17 mouse cellular contexts compared by ENCODE assay signal in genomic region chr1:70705821-70706220, GRCm38 (mm10).
"Had no signal": no experiment of that assay in that cellular context is flagged by ENCODE, and none has a peak within 500 bp of the region (broad histone marks: within the 10 kb centered on the region; RNA-seq: fewer than 3 reads in every experiment).

No protein-coding gene starts in this region.

- ATAC-seq: liver, embryonic 12.5 days; liver, postnatal 0 days; lung, postnatal 0 days; midbrain, embryonic 13.5 days; midbrain, embryonic 15.5 days; midbrain, embryonic 16.5 days had no signal

- DNase-seq: left cerebral cortex, postnatal 4 days; liver; liver, embryonic 13.5 days; liver, postnatal 0 days; lung, adult 18-20 months; lung, adult 2 months; lung, embryonic 14.5 days; lung, postnatal 10 days; lung, postnatal 14 days; lung, postnatal 36 days; lung, postnatal 4 days; midbrain, embryonic 14.5 days had no signal
